15 mouse cellular contexts compared by ENCODE assay signal in the genomic region with DNA sequence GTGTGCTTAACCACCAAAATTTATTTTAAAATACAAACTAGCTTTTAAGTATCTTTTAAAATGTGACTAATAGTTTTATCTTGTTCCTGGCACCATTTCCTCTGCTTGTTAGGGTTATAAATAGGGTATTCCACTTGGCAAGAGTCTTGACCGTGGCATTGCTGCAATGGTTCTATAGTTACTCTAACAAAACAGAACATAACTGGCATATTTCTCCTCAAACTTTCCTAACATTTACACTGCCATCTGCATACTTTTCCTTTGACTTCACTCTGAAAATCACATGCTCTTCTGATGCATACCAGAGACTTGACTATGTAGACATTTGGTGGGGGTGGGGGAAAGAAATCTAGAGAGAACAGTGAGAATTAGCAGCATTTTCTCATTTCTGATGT.
A peak's percentile ranks its signal among the peaks of the same experiment; 100 is the strongest.
DNase-seq lines count a peak whose midpoint lies in the region; ATAC-seq and TF ChIP-seq lines count a peak whose summit lies in the region.
"Had no signal": no experiment of that assay in that cellular context is flagged by ENCODE, and none has a peak within 500 bp of the region (broad histone marks: within the 10 kb centered on the region; RNA-seq: fewer than 3 reads in every experiment).

No protein-coding gene starts in this region.

- WGBS in forebrain, embryonic 13.5 days = 73% methylated on average over 1 of the region's 1 CpGs
- 82% methylated on average over 1 of the region's 1 CpGs for WGBS in forebrain, embryonic 11.5 days

- H3K4me1 ChIP-seq in forebrain, embryonic 13.5 days = no peaks in the 10 kb centered on the region
- no peaks in the 10 kb centered on the region for H3K4me1 ChIP-seq in forebrain, embryonic 11.5 days (replicated peaks; ENCODE audit: control insufficient read depth, insufficient read depth, low read length)
- peaks cover 7% of the 10 kb centered on the region for H3K4me1 ChIP-seq in embryonic fibroblast, embryonic 13.5 days (ENCODE audit: control insufficient read depth, insufficient read depth, low read length)
- H3K4me1 ChIP-seq: limb, embryonic 12.5 days; midbrain, embryonic 10.5 days had no signal

- H3K9me3 ChIP-seq in forebrain, embryonic 13.5 days (replicated peaks) = no peaks in the 10 kb centered on the region
- no peaks in the 10 kb centered on the region for H3K9me3 ChIP-seq in forebrain, embryonic 11.5 days (ENCODE audit: control insufficient read depth, low read length)
- H3K9me3 ChIP-seq: embryonic facial prominence, embryonic 12.5 days; limb, embryonic 12.5 days; midbrain, embryonic 10.5 days had no signal

- no peaks in the 10 kb centered on the region for H3K79me2 ChIP-seq in myocyte (ENCODE audit: control insufficient read depth, insufficient read depth)

- H3K27ac ChIP-seq in forebrain, embryonic 13.5 days = no peak overlapping the region
- H3K27ac ChIP-seq in forebrain, embryonic 11.5 days (ENCODE audit: low read depth, low read length) = no peak overlapping the region
- 0 out of 2 replicates have a peak overlapping the region, but pooled peaks have one; percentile 18 for H3K27ac ChIP-seq in layer of hippocampus, adult 2 months
- H3K27ac ChIP-seq in embryonic fibroblast, embryonic 13.5 days (ENCODE audit: insufficient read depth, low read length) = peak overlapping the region; percentile 75
- H3K27ac ChIP-seq: embryonic facial prominence, embryonic 12.5 days; kidney, postnatal 0 days; limb, embryonic 12.5 days; midbrain, embryonic 10.5 days had no signal

- no peak for DNase-seq in forebrain, embryonic 11.5 days (ENCODE audit: low spot score)
- no peak for DNase-seq in layer of hippocampus, adult 2 months (ENCODE audit: low spot score in 2 of 2)
- DNase-seq in layer of hippocampus, postnatal 25 days (ENCODE audit: extremely low spot score in 1 of 2, low spot score in 1 of 2) = no peak
- no peak for DNase-seq in thymus, postnatal 25 days
- no peak for DNase-seq in cerebellum, adult 11-12 months
- DNase-seq: gastrocnemius, postnatal 36 days; right cerebral cortex, postnatal 25 days; thymus, postnatal 14 days had no signal

- H3K36me3 ChIP-seq in forebrain, embryonic 13.5 days (ENCODE audit: poor library complexity, severe bottlenecking) = no peaks in the 10 kb centered on the region
- H3K36me3 ChIP-seq in forebrain, embryonic 11.5 days (ENCODE audit: control insufficient read depth, insufficient read depth, low read length) = no peaks in the 10 kb centered on the region
- no peaks in the 10 kb centered on the region for H3K36me3 ChIP-seq in myocyte (ENCODE audit: control insufficient read depth, insufficient read depth)
- H3K36me3 ChIP-seq: embryonic facial prominence, embryonic 12.5 days; limb, embryonic 12.5 days; midbrain, embryonic 10.5 days had no signal

- H3K27me3 ChIP-seq in forebrain, embryonic 13.5 days = no peaks in the 10 kb centered on the region
- no peaks in the 10 kb centered on the region for H3K27me3 ChIP-seq in forebrain, embryonic 11.5 days (ENCODE audit: control insufficient read depth, insufficient read depth, low read length)
- H3K27me3 ChIP-seq in myocyte (ENCODE audit: control insufficient read depth, insufficient read depth, insufficient read length) = no peaks in the 10 kb centered on the region
- H3K27me3 ChIP-seq: embryonic facial prominence, embryonic 12.5 days; limb, embryonic 12.5 days had no signal

- no peak overlapping the region for H3K9ac ChIP-seq in forebrain, embryonic 13.5 days
- H3K9ac ChIP-seq in forebrain, embryonic 11.5 days (ENCODE audit: low read length) = no peak overlapping the region
- H3K9ac ChIP-seq: embryonic facial prominence, embryonic 12.5 days; limb, embryonic 12.5 days had no signal

- no peak for TF ChIP-seq CTCF in layer of hippocampus, adult 2 months (conservative IDR thresholded peaks at IDR 0.05)
- TF ChIP-seq CTCF in embryonic fibroblast, embryonic 13.5 days (IDR thresholded peaks at IDR 0.05; ENCODE audit: borderline replicate concordance, insufficient read depth, low read length) = no peak

- ATAC-seq in forebrain, embryonic 13.5 days = peak; percentile 51; the same call in 1 of the 2 replicates
- ATAC-seq in forebrain, embryonic 11.5 days (replicated peaks; ENCODE audit: low FRiP score) = no peak

- no peak overlapping the region for H3K4me3 ChIP-seq in forebrain, embryonic 13.5 days
- no peak overlapping the region for H3K4me3 ChIP-seq in forebrain, embryonic 11.5 days (ENCODE audit: low read depth, low read length)
- H3K4me3 ChIP-seq in layer of hippocampus, adult 2 months = no peak overlapping the region
- no peak overlapping the region for H3K4me3 ChIP-seq in embryonic fibroblast, embryonic 13.5 days (ENCODE audit: insufficient read depth, low read length)
- H3K4me3 ChIP-seq in myocyte = no peak overlapping the region
- H3K4me3 ChIP-seq: embryonic facial prominence, embryonic 12.5 days; limb, embryonic 12.5 days; midbrain, embryonic 10.5 days had no signal

- TF ChIP-seq POLR2A in embryonic fibroblast, embryonic 13.5 days (IDR thresholded peaks at IDR 0.05; ENCODE audit: low read depth, low read length) = no peak
- no peak for TF ChIP-seq POLR2A in myocyte (IDR thresholded peaks at IDR 0.05; ENCODE audit: insufficient read length, low read depth)

- H3ac ChIP-seq in myocyte (ENCODE audit: control insufficient read depth, insufficient read length) = no peak overlapping the region

- no peak overlapping the region for H3K4me2 ChIP-seq in forebrain, embryonic 13.5 days
- H3K4me2 ChIP-seq in forebrain, embryonic 11.5 days (ENCODE audit: low read depth, low read length, severe bottlenecking) = no peak overlapping the region
- H3K4me2 ChIP-seq in myocyte (ENCODE audit: low read depth) = peak overlapping the region; percentile 22
- H3K4me2 ChIP-seq: embryonic facial prominence, embryonic 12.5 days; limb, embryonic 12.5 days had no signal

TF ChIP-seq in myocyte, 11 proteins besides CTCF, POLR2A, EP300 and RAD21:
- peak; percentile 83 for TF ChIP-seq USF1 (IDR thresholded peaks at IDR 0.05; ENCODE audit: low read depth)
- no peak for TF ChIP-seq REST (IDR thresholded peaks at IDR 0.05; ENCODE audit: insufficient read depth, insufficient read length)
- peak; percentile 73 for TF ChIP-seq CEBPB (IDR thresholded peaks at IDR 0.05; ENCODE audit: insufficient read depth, poor library complexity, severe bottlenecking)

Comparison
In these comparisons a context has a peak if more than half of its experiments do, and no peak if none do; other contexts are left out.
1. H3K27ac ChIP-seq: peak in layer of hippocampus, adult 2 months (single experiment) and embryonic fibroblast, embryonic 13.5 days (single experiment); none in forebrain, embryonic 13.5 days (single experiment) and forebrain, embryonic 11.5 days (single experiment).